Mouse (Mus musculus) kidney, adult 18-20 months (tissue): ENCODE data around the gene Tmem234.
"Not testable (repeated sequence)": the region's sequence is repeated elsewhere in the genome, so short reads cannot be mapped to it uniquely, and the experiment has no call there.

Experiments used
- DNase-seq: peaks from one replicate; pipeline ENCODE4 v3.0.0; 2021

Tmem234 gene

GRCm38 (mm10) chr4:129600233-129601158 lies at the start of gene Tmem234, which contains the start of gene Eif3i:
Gene Tmem234, plus strand, starts transcription at chr4:129600668.
Gene Eif3i, minus strand, starts transcription at chr4:129600648.
- peak; percentile 85 for DNase-seq

GRCm38 (mm10) chr4:129554512-129554911 lies 46.0 kb upstream of the Tmem234 start:
- not testable (repeated sequence) for DNase-seq

GRCm38 (mm10) chr4:129555421-129555861 lies 45.0 kb upstream of the Tmem234 start:
- peak; percentile 60 for DNase-seq

- no peak for DNase-seq
Measured at GRCm38 (mm10) chr4:129555862-129556531, 44.5 kb upstream of the Tmem234 start.

- peak; percentile 93 for DNase-seq
Measured at GRCm38 (mm10) chr4:129556532-129557223, 43.8 kb upstream of the Tmem234 start.

GRCm38 (mm10) chr4:129557256-129557808 lies 43.1 kb upstream of the Tmem234 start:
- DNase-seq: no peak

- no peak for DNase-seq
Measured at GRCm38 (mm10) chr4:129558321-129558955, 42.0 kb upstream of the Tmem234 start.

GRCm38 (mm10) chr4:129561184-129561583 lies 39.3 kb upstream of the Tmem234 start:
- DNase-seq: no peak

- no peak for DNase-seq
Measured at GRCm38 (mm10) chr4:129563718-129564117, 36.8 kb upstream of the Tmem234 start.

GRCm38 (mm10) chr4:129565139-129565538 lies 35.3 kb upstream of the Tmem234 start:
- no peak for DNase-seq

- DNase-seq: no peak
Measured at GRCm38 (mm10) chr4:129568366-129568765, 32.1 kb upstream of the Tmem234 start.

GRCm38 (mm10) chr4:129570028-129570427 lies 30.4 kb upstream of the Tmem234 start:
- no peak for DNase-seq

GRCm38 (mm10) chr4:129571551-129572084 lies 28.9 kb upstream of the Tmem234 start:
- no peak for DNase-seq

GRCm38 (mm10) chr4:129572236-129573092 lies 28.0 kb upstream of the Tmem234 start:
- DNase-seq: peak; percentile 41

GRCm38 (mm10) chr4:129573093-129573370 lies 27.4 kb upstream of the Tmem234 start:
- no peak for DNase-seq

- DNase-seq: no peak
Measured at GRCm38 (mm10) chr4:129573430-129573829, 27.0 kb upstream of the Tmem234 start, which contains the start of gene Lck. Gene Lck, minus strand, starts transcription at chr4:129573641.

- no peak for DNase-seq
Measured at GRCm38 (mm10) chr4:129575171-129575844, 25.2 kb upstream of the Tmem234 start.

GRCm38 (mm10) chr4:129576863-129577491 lies 23.5 kb upstream of the Tmem234 start:
- DNase-seq: peak; percentile 78

GRCm38 (mm10) chr4:129577688-129578087 lies 22.8 kb upstream of the Tmem234 start:
- no peak for DNase-seq

GRCm38 (mm10) chr4:129578466-129578865 lies 22.0 kb upstream of the Tmem234 start, which contains the start of gene Fam167b:
Gene Fam167b, minus strand, starts transcription at chr4:129578549.
- peak; percentile 63 for DNase-seq
